Comparison of ENCODE assay signal across 12 mouse cellular contexts in the genomic region with DNA sequence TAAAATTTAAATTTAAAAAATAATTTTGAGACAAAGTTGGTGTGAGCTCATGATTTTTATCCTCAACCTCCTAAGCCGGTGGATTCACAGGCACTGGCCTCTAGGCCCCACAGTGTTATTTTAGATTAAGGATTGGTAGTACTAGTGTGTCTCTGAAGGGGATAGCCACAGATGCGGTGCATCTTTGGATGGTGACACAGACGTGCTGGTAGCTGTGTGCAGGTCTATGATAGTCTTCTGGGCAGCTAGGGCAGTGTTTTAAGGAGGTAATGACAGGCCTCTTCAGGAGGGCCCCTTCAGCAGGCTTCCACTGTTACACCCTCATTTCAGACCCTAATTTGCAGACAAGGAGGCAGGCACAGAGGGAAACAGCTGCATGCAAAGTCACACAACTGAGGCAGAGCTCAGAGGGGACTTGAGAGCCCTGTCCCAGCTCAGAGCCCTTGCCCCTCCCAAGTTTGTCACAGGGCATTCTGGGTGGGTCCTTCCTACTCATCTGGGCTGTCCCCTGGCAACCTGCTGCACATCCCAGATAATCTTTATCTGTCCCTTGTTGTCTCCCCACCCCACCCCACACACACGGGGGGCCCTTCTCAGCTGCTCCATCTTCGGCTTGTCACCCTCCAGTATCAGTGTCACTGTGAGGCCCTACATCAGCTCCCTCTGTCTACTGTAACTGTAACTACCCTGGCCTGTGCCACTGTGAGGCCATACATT. TPM values are rescaled to one million over a fixed set of nuclear protein-coding genes. Genes with fewer than 3 reads are reported as not detected.
A peak's percentile ranks its signal among the peaks of the same experiment; 100 is the strongest.
DNase-seq lines count a peak whose midpoint lies in the region; ATAC-seq and TF ChIP-seq lines count a peak whose summit lies in the region.
"Had no signal": no experiment of that assay in that cellular context is flagged by ENCODE, and none has a peak within 500 bp of the region (broad histone marks: within the 10 kb centered on the region; RNA-seq: fewer than 3 reads in every experiment).

No protein-coding gene starts in this region.

- no peaks in the 10 kb centered on the region for H3K36me3 ChIP-seq in kidney, embryonic 16.5 days (ENCODE audit: insufficient read depth, low read length)
- no peaks in the 10 kb centered on the region for H3K36me3 ChIP-seq in intestine, embryonic 16.5 days (ENCODE audit: control insufficient read depth, insufficient read depth, low read length)
- H3K36me3 ChIP-seq in spleen, adult 2 months (ENCODE audit: control insufficient read depth, insufficient read depth, low read length), result no peaks in the 10 kb centered on the region

- 56% methylated on average over 5 of the region's 5 CpGs for WGBS in kidney, embryonic 16.5 days
- WGBS in intestine, embryonic 16.5 days, result 65% methylated on average over 5 of the region's 5 CpGs
- 83% methylated on average over 5 of the region's 5 CpGs for WGBS in spleen, adult 2 months

- no peak for TF ChIP-seq POLR2A in spleen, adult 2 months (IDR thresholded peaks at IDR 0.05; ENCODE audit: low read depth, low read length)

- peaks cover 17% of the 10 kb centered on the region for H3K4me1 ChIP-seq in kidney, embryonic 16.5 days (ENCODE audit: insufficient read depth, low read length)
- no peaks in the 10 kb centered on the region; the same call in 1 of the 2 replicates for H3K4me1 ChIP-seq in intestine, embryonic 16.5 days (ENCODE audit: control insufficient read depth, insufficient read depth, low read length)
- no peaks in the 10 kb centered on the region; the same call in 1 of the 2 replicates for H3K4me1 ChIP-seq in spleen, adult 2 months (ENCODE audit: control insufficient read depth, insufficient read depth, insufficient read length)

- no peaks in the 10 kb centered on the region for H3K27me3 ChIP-seq in kidney, embryonic 16.5 days (ENCODE audit: insufficient read depth, low read length)
- H3K27me3 ChIP-seq in intestine, embryonic 16.5 days (replicated peaks; ENCODE audit: control insufficient read depth, insufficient read depth, low read length), result no peaks in the 10 kb centered on the region
- H3K27me3 ChIP-seq in spleen, adult 2 months (ENCODE audit: control insufficient read depth, insufficient read depth, low read length), result no peaks in the 10 kb centered on the region
- H3K27me3 ChIP-seq: forebrain, embryonic 12.5 days had no signal

- no peak overlapping the region for H3K27ac ChIP-seq in kidney, embryonic 16.5 days (ENCODE audit: low read length)
- no peak overlapping the region for H3K27ac ChIP-seq in intestine, embryonic 16.5 days (ENCODE audit: low read length)
- peak overlapping the region; percentile 41; the same call in 1 of the 2 replicates for H3K27ac ChIP-seq in spleen, adult 2 months (ENCODE audit: insufficient read depth, low read length)
- H3K27ac ChIP-seq: forebrain, embryonic 12.5 days; kidney, postnatal 0 days had no signal

- no peak overlapping the region for H3K9ac ChIP-seq in kidney, embryonic 16.5 days (replicated peaks; ENCODE audit: low read length)
- H3K9ac ChIP-seq in intestine, embryonic 16.5 days (ENCODE audit: low read depth, low read length), result no peak overlapping the region
- H3K9ac ChIP-seq: forebrain, embryonic 12.5 days had no signal

- DNase-seq in kidney, adult 11 months, result no peak
- DNase-seq in c-Kit-positive CD71-positive TER-119-positive erythroid progenitor cells, embryonic 14.5 days (ENCODE audit: low spot score), result peak; percentile 95
- no peak for DNase-seq in spleen, adult 2 months (ENCODE audit: low read depth in 1 of 2, low spot score in 2 of 2)
- DNase-seq in adrenal gland, adult 18-20 months (ENCODE audit: low spot score in 2 of 2), result no peak
- DNase-seq: adrenal gland, postnatal 14 days; cerebellum, postnatal 25 days; lung, adult 2 months had no signal

- H3K4me2 ChIP-seq in kidney, embryonic 16.5 days (replicated peaks; ENCODE audit: low read depth, low read length), result no peak overlapping the region
- no peak overlapping the region for H3K4me2 ChIP-seq in intestine, embryonic 16.5 days (ENCODE audit: low read depth, low read length)
- H3K4me2 ChIP-seq: forebrain, embryonic 12.5 days had no signal

- no peak for TF ChIP-seq CTCF in spleen, adult 2 months (IDR thresholded peaks at IDR 0.05; ENCODE audit: extremely low read depth, insufficient read depth, insufficient read length, insufficient replicate concordance)

- ATAC-seq in kidney, embryonic 16.5 days (ENCODE audit: low FRiP score, low TSS enrichment), result peak; percentile 63; the same call in 1 of the 2 replicates
- peak; percentile 73 for ATAC-seq in intestine, embryonic 16.5 days
- ATAC-seq in activated CD4-positive, CD25-positive, alpha-beta regulatory T cell, adult 4 months, result no peak

- no peak overlapping the region for H3K4me3 ChIP-seq in kidney, embryonic 16.5 days (ENCODE audit: low read length)
- no peak overlapping the region for H3K4me3 ChIP-seq in intestine, embryonic 16.5 days (ENCODE audit: low read length)
- no peak overlapping the region for H3K4me3 ChIP-seq in spleen, adult 2 months (ENCODE audit: extremely low read depth, insufficient read depth, insufficient read length)
- H3K4me3 ChIP-seq: forebrain, embryonic 12.5 days had no signal

- H3K9me3 ChIP-seq in kidney, embryonic 16.5 days (ENCODE audit: low read length), result no peaks in the 10 kb centered on the region
- no peaks in the 10 kb centered on the region for H3K9me3 ChIP-seq in intestine, embryonic 16.5 days (ENCODE audit: control insufficient read depth, low read length)
- H3K9me3 ChIP-seq: forebrain, embryonic 12.5 days had no signal

RNA-seq across cellular contexts. Expression of gene Hdac11, which starts 6.9 kb away (rescaled TPM):
- 15.5 and 15.7 TPM in 2 replicates for polyA plus RNA-seq in kidney, embryonic 16.5 days (2015; fragmentation: Nextera tagmentation; extraction: Ambion mirVana)
- polyA plus RNA-seq in intestine, embryonic 16.5 days (2015; fragmentation: Nextera tagmentation; extraction: Ambion mirVana), result 7.7 and 9.0 TPM in 2 replicates
- 8.3 and 8.9 TPM in 2 replicates for polyA plus RNA-seq in spleen, adult 2 months (2012; rRNA removed)
- 10 to 100 TPM in 1 of 2 experiments, 1 to 10 TPM in 1; 7.1 to 10.9 TPM for total RNA-seq in adrenal gland, adult 18-20 months (2021)
- polyA plus RNA-seq in activated CD4-positive, CD25-positive, alpha-beta regulatory T cell, adult 4 months (2017; shearing (Covaris generic)), result 1 to 10 TPM in 1 of 2 experiments, under 1 TPM in 1; 0.54 to 1.3 TPM

RNA-seq across cellular contexts. Expression of gene Nup210, which starts 46.7 kb away (rescaled TPM):
- polyA plus RNA-seq in kidney, embryonic 16.5 days (2015; fragmentation: Nextera tagmentation; extraction: Ambion mirVana), result 26.4 and 29.4 TPM in 2 replicates
- 13.7 TPM in 2 replicates for polyA plus RNA-seq in intestine, embryonic 16.5 days (2015; fragmentation: Nextera tagmentation; extraction: Ambion mirVana)
- 176 and 180 TPM in 2 replicates for polyA plus RNA-seq in spleen, adult 2 months (2012; rRNA removed)
- 1 to 10 TPM; 3.9 to 4.6 TPM for total RNA-seq in adrenal gland, adult 18-20 months (2021)
- 10 to 100 TPM; 61.6 to 82.1 TPM for polyA plus RNA-seq in activated CD4-positive, CD25-positive, alpha-beta regulatory T cell, adult 4 months (2017; shearing (Covaris generic))

RNA-seq across cellular contexts. Expression of gene Fbln2, which starts 48.9 kb away (rescaled TPM):
- 39.8 and 43.8 TPM in 2 replicates for polyA plus RNA-seq in kidney, embryonic 16.5 days (2015; fragmentation: Nextera tagmentation; extraction: Ambion mirVana)
- 43.6 and 51.0 TPM in 2 replicates for polyA plus RNA-seq in intestine, embryonic 16.5 days (2015; fragmentation: Nextera tagmentation; extraction: Ambion mirVana)
- polyA plus RNA-seq in spleen, adult 2 months (2012; rRNA removed), result 12.0 and 15.6 TPM in 2 replicates
- 10 to 100 TPM in 1 of 2 experiments, 1 to 10 TPM in 1; 9.1 to 25.1 TPM for total RNA-seq in adrenal gland, adult 18-20 months (2021)
- under 1 TPM in 1 of 2 experiments, not detected in 1; 0.48 TPM for polyA plus RNA-seq in activated CD4-positive, CD25-positive, alpha-beta regulatory T cell, adult 4 months (2017; shearing (Covaris generic))
